Mouse (Mus musculus): ENCODE data around the gene 4933407L21Rik.

DNA sequence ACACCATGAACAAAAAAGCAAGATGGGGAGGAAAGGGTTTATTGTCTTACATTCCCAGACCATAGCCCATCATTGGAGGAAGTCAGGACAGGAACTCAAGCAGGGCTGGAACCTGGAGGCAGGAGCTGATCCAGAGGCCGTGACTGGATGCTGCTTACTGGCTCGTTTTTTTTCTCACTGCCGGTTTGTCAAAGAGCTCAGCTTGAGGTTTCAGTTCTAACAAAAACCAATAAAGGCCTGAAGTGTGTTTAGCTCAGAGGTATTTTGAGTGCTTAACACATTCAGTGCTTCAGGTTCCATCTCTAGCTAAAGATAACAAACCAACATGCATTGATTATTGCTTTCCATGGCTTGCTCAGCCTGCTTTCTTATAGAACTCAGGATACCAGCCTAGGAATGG lies 44.1 kb downstream of the 4933407L21Rik start:
- TF ChIP-seq CTCF (IDR thresholded peaks at IDR 0.05; ENCODE audit: borderline replicate concordance, insufficient read depth, low read length) = no peak
- no peak for TF ChIP-seq POLR2A (IDR thresholded peaks at IDR 0.05; ENCODE audit: low read depth, low read length)

Data from embryonic fibroblast, embryonic 13.5 days (primary cell).